Mouse (Mus musculus) cerebellum, adult 9-11 months (tissue): ENCODE measurements around the gene Agap1.
A peak's percentile ranks its signal among the peaks of the same experiment; 100 is the strongest.

ENCODE experiments used
- DNase-seq: peaks from one replicate; pipeline ENCODE4 v3.0.0; 2022

Agap1 gene

DNA sequence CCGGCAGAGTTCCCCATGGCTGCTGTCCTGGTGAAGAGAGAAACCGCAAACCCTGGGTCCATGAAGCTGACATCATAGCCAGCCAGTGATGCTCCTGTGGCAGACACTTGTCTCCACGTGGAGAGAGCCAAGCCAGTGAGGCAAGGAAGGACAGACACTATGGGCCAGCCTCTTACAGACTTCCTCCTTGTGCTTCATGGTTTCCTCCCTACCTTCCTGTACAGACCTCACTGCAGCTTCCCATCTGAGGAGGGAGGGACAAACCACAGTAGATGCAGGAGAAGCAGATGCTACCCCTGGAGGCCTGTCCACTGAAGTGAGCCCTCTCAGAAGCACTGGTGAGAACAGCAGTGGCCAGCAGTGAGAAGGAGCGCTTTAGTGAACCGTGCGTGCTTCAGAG, 332.2 kb downstream of the Agap1 start:
- no peak for DNase-seq

GRCm38 (mm10) chr1:89798724-89799123, 344.1 kb downstream of the Agap1 start:
- DNase-seq, result no peak

DNA sequence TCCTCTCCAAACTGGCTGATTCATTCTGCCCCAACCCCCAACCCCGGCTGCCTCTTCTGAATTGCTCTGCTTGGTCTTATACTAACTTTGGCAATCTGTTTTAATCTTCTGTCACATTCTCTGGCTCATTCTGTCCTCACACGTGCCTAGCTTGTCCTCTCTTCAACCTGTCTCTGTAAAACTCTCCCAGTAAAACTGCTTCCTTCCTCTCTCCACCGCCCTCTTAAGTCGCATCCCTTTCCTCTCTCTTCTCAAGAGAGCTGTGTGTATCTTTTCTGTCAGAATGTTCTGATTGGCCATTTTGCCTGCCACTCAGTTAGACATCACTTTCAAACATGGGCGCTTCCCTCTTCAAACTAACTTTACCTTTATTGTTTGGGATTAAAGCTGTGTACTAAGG, 346.9 kb downstream of the Agap1 start:
- no peak for DNase-seq

- DNase-seq, result no peak
Observed at GRCm38 (mm10) chr1:89804981-89805380, 350.4 kb downstream of the Agap1 start.

GRCm38 (mm10) chr1:89812816-89813215, 358.2 kb downstream of the Agap1 start:
- DNase-seq, result peak; percentile 16

GRCm38 (mm10) chr1:89816487-89817206, 362.0 kb downstream of the Agap1 start:
- no peak for DNase-seq

- DNase-seq, result no peak
Observed at GRCm38 (mm10) chr1:89821822-89822221, 367.2 kb downstream of the Agap1 start.

DNA sequence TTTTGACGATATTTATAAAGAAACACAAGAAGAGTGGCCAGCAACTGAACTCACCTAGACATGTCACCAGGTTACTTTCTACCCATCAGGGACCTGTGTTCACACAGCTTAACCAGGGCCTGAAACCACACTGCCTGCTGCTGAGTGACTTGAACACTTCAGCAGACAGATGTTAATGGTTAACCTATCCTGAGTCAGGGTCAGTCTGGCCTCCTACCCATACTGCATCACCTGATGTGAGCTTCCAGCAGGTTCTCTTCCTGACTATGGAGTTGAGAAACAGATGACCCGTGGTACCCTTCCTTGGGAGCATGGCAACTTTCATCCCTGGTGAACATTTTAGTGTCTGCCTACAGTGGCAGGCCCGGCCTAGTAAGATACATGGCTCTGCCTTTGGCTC, 367.8 kb downstream of the Agap1 start:
- DNase-seq, result no peak

DNA sequence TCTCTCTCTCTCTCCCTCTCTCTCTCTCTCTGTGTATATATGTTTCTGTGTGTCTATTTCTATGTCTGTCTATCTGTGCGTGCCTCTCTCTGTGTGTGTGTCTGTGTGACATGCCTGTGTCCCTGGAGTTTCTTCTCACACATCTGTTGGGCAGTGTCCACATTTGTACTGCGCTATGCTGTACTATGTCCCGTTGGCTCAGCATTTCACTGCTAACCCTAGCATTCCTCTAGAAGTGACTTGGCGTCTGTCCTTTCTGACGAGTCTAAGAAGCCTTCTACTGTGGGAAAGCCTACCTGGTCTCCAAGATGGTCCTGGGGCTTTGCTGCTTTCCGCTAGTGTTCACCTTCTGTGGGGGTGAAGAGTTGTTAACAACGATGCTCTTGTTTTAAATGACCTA, 368.4 kb downstream of the Agap1 start:
- DNase-seq, result no peak

DNA sequence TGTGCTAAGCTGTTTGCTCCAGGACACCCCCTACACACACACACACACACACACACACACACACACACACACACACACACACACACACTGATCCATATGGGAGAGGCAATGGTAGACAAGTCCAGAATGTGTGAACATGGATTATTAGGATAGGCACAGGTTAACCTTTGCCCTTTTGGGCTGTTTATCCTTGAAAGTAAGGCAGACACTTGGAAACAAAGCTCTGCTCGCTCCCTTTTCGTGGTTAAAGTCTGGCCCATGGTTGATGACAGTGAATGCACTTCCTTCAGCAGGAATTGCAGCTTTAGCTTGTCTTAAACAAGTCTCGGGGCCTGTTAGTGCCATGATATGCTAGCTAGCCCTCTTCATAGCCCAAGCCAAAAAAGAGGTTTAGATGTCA, 372.4 kb downstream of the Agap1 start:
- DNase-seq, result no peak

GRCm38 (mm10) chr1:89831095-89831494, 376.5 kb downstream of the Agap1 start:
- DNase-seq, result no peak

GRCm38 (mm10) chr1:89844064-89844463, 389.5 kb downstream of the Agap1 start:
- DNase-seq, result no peak

GRCm38 (mm10) chr1:89845487-89845886, 390.9 kb downstream of the Agap1 start:
- DNase-seq, result no peak

DNA sequence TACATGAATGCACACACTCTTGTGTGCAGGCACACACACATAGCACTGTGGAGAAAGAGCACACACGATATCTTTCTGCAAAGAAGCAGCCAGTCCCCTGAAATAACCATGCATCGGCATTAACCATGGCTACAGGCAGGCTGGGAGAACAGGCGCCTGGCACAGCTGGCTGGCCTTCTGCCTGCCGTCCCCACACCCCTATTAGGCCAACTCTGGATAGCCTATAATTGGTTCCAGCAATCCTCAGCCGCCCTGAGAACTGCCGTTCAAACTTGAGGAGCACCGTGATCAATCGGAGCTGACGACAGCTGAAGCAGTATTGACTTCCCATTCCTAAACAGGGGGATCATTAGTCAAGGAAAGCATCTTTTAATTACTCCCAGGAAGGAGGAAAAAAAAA, 391.5 kb downstream of the Agap1 start:
- DNase-seq, result no peak

DNA sequence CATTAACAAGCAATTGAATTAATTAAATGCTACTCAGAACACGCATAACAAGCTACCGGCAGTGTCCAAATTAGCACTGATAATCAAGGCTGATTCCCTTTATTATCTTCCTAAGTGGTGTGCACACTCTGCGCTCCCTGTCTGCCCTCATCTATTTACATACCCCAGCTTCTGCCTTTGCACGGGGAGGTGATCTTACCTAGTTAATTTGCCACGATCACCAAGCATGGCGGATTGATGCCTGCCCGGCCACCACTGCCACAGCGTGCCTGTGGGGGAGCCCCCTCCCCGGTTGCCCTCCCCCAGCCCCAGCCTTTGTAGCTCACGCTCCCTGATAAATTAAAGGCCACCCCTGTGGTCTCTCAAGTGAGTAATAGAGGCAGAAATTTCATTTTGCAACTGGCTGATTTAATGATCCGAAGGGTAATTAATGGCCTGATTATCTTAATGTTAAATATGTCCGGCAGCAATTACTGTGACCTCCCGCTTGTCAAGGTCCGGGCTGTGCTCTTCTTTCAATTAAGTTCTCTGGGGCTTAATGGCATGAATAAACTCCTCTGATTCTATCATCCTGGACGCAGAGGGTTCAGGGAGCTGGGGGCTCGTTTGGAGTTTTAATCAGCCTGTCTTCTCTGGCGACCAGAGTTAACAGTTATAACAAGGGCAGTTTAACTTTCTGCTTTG, 393.9 kb downstream of the Agap1 start:
- no peak for DNase-seq

- no peak for DNase-seq
Observed at GRCm38 (mm10) chr1:89849151-89849860, 394.7 kb downstream of the Agap1 start.

- DNase-seq, result no peak
Observed at GRCm38 (mm10) chr1:89849861-89850230, 395.2 kb downstream of the Agap1 start.

- DNase-seq, result no peak
Observed at GRCm38 (mm10) chr1:89850681-89851414, 396.2 kb downstream of the Agap1 start.

GRCm38 (mm10) chr1:89859182-89859581, 404.6 kb downstream of the Agap1 start:
- peak; percentile 42 for DNase-seq

- peak; percentile 71 for DNase-seq
Observed at GRCm38 (mm10) chr1:89860017-89860730, 405.6 kb downstream of the Agap1 start.

DNA sequence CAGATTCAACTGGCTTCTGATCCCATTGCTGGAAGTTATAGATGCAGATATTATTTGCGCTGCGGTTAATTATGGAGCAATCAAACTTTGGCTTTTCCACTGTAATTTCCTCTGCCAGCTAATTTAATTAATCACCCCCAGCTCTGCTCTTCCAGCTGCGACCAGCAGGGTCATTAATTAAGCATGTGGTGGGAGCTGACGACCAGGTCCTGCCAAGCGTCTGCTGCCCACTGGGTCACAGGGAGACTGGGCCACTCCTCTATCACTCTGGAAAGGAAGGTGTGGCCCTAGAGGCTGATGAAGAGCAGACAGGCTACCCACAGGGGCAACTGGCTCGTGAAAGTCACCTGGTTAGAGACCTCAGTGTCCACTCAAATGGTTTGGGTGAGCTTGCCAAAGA, 411.2 kb downstream of the Agap1 start:
- DNase-seq, result no peak

GRCm38 (mm10) chr1:89867847-89868246, 413.2 kb downstream of the Agap1 start:
- DNase-seq, result no peak
